Mouse (Mus musculus) midbrain, embryonic 14.5 days (tissue): ENCODE measurements around the gene March4. TPM values are rescaled to one million over a fixed set of nuclear protein-coding genes. Genes with fewer than 3 reads are reported as not detected.

ENCODE experiments used
- ATAC-seq: fragments of 200-750 bp; cut with Nextera tagmentation; 2 replicates; pipeline ENCODE4 v1.8.0; 2017; ENCODE audit warnings: moderate number of reproducible peaks, moderate library complexity; ENCODE audit not compliant: low FRiP score, low TSS enrichment
- DNase-seq: peaks from one replicate; pipeline ENCODE4 v3.0.0-alpha.2; 2015
- H3K27ac ChIP-seq: fragments of 300-500 bp; sonication (generic); replicated peaks from 2 replicates; pipeline ENCODE4 v1.5.1; 2014; ENCODE audit warnings: mild to moderate bottlenecking, low read depth, low read length, moderate library complexity
- H3K27me3 ChIP-seq: fragments of 300-500 bp; sonication (generic); 2 replicates; pipeline ENCODE4 v1.6.1; 2014; ENCODE audit warnings: low read length, control low read depth, mixed read lengths; ENCODE audit not compliant: control insufficient read depth, insufficient read depth
- H3K36me3 ChIP-seq: fragments of 300-500 bp; sonication (generic); 2 replicates; pipeline ENCODE4 v1.6.1; 2014; ENCODE audit warnings: low read length, control low read depth; ENCODE audit not compliant: control insufficient read depth, insufficient read depth
- H3K4me1 ChIP-seq: fragments of 300-500 bp; sonication (generic); 2 replicates; pipeline ENCODE4 v1.6.1; 2014; ENCODE audit warnings: mild to moderate bottlenecking, antibody characterized with exemption, low read length, control low read depth; ENCODE audit not compliant: control insufficient read depth, insufficient read depth
- H3K4me2 ChIP-seq: fragments of 300-500 bp; sonication (generic); 2 replicates; pipeline ENCODE4 v1.6.1; 2014; ENCODE audit warnings: mild to moderate bottlenecking, low read length, moderate library complexity
- H3K4me3 ChIP-seq: fragments of 300-500 bp; sonication (generic); replicated peaks from 2 replicates; pipeline ENCODE4 v1.5.1; 2014; ENCODE audit warnings: low read depth, low read length
- H3K9ac ChIP-seq: fragments of 300-500 bp; sonication (generic); replicated peaks from 2 replicates; pipeline ENCODE4 v1.6.1; 2014; ENCODE audit warnings: mild to moderate bottlenecking, low read length, moderate library complexity
- H3K9me3 ChIP-seq: fragments of 300-500 bp; sonication (generic); 2 replicates; pipeline ENCODE4 v1.6.1; 2016; ENCODE audit warnings: low read length, control low read depth, mixed read lengths; ENCODE audit not compliant: control insufficient read depth
- WGBS: fragments of 180-500 bp; shearing (Covaris S2); extraction: QIAGEN DNeasy Blood & Tissue Kit; methylation state at CpG from one replicate; pipeline ENCODE4 v1.1.7; 2014; 5-methylcytosine and 5-hydroxymethylcytosine counted together
- polyA plus RNA-seq: library from polyadenylated mRNA; unstranded; fragments of >200 nt; fragmentation: Nextera tagmentation; extraction: Ambion mirVana; gene quantifications from 2 replicates; pipeline ENCODE4 v1.2.1, GENCODE M21; 2014

March4 gene
- polyA plus RNA-seq, 1 experiment from 2014 or later, result 5.2 TPM

DNA sequence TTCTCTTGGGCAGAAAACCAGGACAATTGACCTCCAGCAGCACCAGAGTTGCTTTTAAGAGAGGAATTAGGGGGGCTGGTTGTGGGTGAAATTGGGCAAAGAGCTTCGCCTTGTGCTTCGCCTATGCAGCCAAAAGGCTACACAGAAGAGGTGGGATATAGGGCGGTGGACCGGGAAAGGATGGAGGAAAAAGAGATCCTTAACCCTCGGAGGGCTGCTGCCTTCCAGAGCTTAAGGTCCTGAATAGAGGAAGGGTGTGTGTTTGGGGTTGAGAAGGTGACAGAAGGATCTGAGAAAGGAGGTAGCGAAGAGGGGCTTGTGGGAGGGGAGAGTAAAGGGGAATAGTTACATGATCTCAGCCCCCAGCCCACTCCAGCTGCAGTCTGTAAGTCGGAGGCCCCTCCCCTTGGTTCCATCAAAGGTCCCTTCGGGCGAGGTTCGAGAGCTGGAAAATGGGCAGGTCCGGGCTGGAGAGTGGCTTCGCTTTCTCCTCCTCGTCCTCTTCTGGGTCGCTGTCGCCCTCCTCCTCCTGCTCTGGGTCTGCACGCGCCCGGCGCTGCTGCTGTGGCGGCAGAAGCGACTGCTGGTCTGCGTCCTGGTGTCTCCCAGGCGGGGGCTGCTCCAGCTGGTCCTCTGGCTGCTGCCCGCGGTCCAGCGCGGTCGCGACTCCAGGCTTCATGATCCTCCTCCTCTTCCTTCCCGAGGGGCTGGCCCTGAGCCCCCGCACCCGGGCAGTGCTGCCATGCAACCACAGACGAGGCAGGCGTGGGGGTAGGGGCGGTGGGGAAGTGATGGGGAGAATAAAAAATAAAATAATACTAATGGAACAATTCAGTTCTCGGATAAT is 782 bp downstream of the March4 start:
- peak; percentile 62 for ATAC-seq
- H3K4me1 ChIP-seq, result peaks cover 32% of the 10 kb centered on the region

DNA sequence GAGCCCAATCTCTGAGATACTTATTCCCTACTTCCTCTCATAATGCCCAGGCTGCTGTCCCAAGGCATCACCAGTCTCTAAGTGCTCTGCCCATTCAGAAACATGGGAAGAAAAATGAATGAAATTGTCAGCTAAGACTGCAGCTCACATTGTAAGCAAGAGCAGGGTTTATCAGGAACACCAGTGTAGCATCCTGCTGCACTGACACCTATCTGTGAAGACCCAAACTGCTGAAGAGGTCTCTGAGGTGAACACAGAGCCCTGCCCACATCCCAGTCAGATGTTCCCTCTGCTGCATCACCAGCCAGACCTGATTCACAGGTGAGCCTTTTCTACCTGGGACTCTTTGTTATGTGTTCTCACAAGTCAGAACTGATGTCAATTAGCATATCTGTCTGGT is 3.3 kb downstream of the March4 start:
- Histone ChIP-seq H3K9ac (no peak overlapping the region), H3K4me1 (peaks cover 32% of the 10 kb centered on the region), H3K36me3 (no peaks in the 10 kb centered on the region), H3K27me3 (no peaks in the 10 kb centered on the region), H3K27ac (no peak overlapping the region), H3K4me2 (peak overlapping the region; percentile 88), H3K4me3 (peak overlapping the region; percentile 65), H3K9me3 (no peaks in the 10 kb centered on the region)
- ATAC-seq (no peak), DNase-seq (peak; percentile 31)

More for the DNA sequence above, 782 bp downstream of the March4 start:
- H3K9ac ChIP-seq, result peak overlapping the region; percentile 76
- H3K4me3 ChIP-seq, result peak overlapping the region; percentile 65
- peak overlapping the region; percentile 88 for H3K4me2 ChIP-seq
- DNase-seq, result peak; percentile 74
- 3% methylated on average over 35 of the region's 36 CpGs for WGBS
- H3K36me3 ChIP-seq, result no peaks in the 10 kb centered on the region
- H3K27me3 ChIP-seq, result no peaks in the 10 kb centered on the region
- no peaks in the 10 kb centered on the region for H3K9me3 ChIP-seq
- H3K27ac ChIP-seq, result peak overlapping the region; percentile 83

DNA sequence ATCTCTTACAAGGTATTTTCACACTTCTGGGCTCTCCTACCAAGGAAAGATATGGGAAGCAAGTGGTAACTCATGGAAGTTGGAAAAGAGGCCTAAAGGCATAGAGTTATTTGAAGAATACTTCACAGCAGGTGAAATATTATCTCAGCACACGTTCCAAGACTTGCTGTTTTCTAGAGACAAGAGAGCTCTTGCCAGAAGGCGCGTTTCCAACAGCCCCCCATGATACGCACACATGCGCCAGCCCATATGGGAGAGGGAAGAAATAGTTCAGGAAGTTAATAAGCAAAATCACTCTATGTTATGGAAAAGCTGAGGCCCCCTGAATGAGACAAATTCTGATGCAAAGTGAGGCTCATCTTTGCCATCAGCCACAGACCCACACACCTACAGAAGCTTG is 3.8 kb downstream of the March4 start:
- Histone ChIP-seq H3K36me3 (no peaks in the 10 kb centered on the region), H3K27ac (no peak overlapping the region), H3K9ac (no peak overlapping the region), H3K4me3 (peak overlapping the region; percentile 65), H3K27me3 (no peaks in the 10 kb centered on the region), H3K4me2 (peak overlapping the region; percentile 88), H3K4me1 (peaks cover 32% of the 10 kb centered on the region), H3K9me3 (no peaks in the 10 kb centered on the region)
- no peak for ATAC-seq
- 83% methylated on average over 5 of the region's 5 CpGs for WGBS
- DNase-seq, result no peak

DNA sequence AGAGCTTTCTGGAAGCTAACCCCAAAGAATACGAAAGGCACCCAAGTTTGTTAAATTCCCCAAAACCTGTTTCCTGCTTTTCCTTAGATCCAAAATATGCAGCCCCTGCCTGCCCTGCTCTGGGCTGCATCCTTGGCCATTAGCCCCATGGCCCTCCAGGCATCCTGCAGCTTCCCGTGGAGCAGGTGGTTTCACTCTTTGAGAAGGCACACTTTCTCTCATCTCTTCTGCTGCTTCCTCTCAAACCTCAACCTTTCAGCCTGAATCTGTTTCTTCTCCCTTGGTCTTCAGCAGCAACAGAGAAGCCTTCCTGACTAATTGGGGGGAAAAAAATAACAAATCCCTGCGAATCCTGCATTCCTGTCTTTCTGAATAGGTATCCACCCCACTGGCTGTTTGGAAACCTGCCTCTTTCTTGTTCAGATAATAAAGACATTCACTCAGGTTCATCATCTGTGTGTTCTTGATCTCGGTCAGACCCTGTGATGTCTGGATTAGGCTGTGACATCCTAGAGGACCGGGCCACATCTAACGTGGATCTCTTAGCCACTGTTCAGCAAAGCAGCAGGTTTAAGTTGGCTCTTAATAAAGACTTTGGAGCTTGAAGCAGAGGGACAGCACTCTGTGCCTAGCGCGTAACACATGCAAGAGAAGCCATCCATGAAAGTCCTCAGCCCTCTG is 6.1 kb downstream of the March4 start:
- Histone ChIP-seq H3K27ac (no peak overlapping the region), H3K27me3 (no peaks in the 10 kb centered on the region), H3K36me3 (no peaks in the 10 kb centered on the region), H3K9ac (no peak overlapping the region), H3K4me2 (no peak overlapping the region), H3K4me1 (peaks cover 32% of the 10 kb centered on the region), H3K4me3 (no peak overlapping the region), H3K9me3 (no peaks in the 10 kb centered on the region)
- WGBS, result 53% methylated on average over 8 of the region's 8 CpGs
- ATAC-seq (no peak), DNase-seq (no peak)

DNA sequence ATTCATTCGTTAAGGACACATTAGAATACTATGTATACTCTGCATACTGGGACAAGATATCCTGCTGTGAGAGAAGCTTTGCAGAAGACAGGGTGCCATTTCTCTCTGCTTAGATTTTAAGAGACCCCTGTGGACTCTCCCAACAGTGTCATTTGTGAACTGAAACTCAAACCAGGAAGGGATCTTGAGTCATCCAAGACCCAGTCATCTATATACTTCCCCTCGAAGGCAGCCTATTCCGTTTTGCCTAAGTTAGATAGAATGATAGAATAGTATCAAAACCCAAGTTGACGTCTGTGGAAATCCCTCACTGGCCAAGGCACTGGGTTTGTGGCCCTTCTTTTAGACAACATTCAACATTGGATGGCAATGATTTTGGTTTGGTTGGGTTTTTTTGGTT is 7.5 kb downstream of the March4 start:
- peaks cover 20% of the 10 kb centered on the region for H3K4me1 ChIP-seq
- WGBS, result 89% methylated on average over 4 of the region's 4 CpGs
- H3K9ac ChIP-seq, result no peak overlapping the region
- no peaks in the 10 kb centered on the region for H3K9me3 ChIP-seq
- no peak overlapping the region for H3K4me2 ChIP-seq
- H3K36me3 ChIP-seq, result no peaks in the 10 kb centered on the region
- H3K27ac ChIP-seq, result no peak overlapping the region
- no peaks in the 10 kb centered on the region for H3K27me3 ChIP-seq
- no peak overlapping the region for H3K4me3 ChIP-seq
- DNase-seq, result no peak
- ATAC-seq, result no peak

DNA sequence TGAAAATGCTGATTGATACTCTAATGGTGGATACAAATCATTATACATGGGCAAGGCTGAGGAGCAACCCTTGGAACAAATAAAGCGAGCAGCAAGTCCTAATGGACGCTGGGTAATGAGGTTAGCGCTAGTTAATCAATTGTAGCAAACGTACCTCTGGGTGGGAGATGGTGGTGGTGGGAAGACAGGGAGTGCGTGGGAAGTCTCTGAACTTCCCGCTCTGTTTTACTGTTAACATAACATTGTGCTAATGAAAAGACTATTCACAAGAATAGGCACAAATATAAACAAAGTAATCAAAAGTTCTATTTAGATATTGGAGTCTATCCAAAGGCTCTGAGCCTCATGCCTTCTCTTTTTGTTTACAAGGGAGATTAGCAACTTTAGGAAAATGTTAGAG is 13.1 kb downstream of the March4 start:
- H3K4me2 ChIP-seq, result no peak overlapping the region
- WGBS, result 84% methylated on average over 6 of the region's 6 CpGs
- DNase-seq, result no peak

DNA sequence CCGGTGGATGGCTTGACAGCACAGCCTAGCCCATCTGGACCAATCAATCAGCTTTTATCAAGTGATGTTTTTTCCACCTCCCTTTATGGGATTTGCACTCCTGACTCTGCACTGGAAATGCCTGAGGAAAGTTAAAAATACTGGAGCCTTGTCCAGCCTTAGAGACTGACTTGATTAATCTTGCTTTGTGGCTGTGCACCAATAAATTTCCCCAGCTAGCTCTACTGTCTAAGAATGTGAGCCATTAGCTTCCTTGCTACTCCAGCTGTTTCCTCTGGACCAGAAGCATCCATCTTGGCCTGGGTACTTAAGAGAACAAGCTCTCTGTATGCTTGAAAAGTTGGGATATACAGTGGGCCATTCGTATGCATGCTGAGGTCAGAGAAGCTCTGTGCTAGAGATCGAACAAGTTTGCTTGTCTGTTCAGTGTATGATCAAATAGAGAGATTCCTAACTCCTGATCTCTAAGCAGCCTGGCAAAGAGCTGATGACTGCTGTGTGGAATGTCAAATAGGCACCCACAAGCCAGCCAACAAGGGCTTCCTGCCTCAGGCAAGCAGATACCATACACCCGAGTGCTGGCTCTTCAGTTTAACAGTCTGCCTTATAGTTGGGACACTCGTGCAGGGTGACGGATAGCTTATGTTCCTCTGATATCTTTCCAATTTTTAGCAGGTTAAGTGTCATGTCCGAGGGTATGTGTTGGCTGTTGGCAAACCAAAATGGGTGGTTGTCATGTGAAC is 25.8 kb downstream of the March4 start:
- ATAC-seq (no peak), DNase-seq (no peak)
- Histone ChIP-seq H3K36me3 (no peaks in the 10 kb centered on the region), H3K4me2 (no peak overlapping the region), H3K9me3 (no peaks in the 10 kb centered on the region), H3K27ac (no peak overlapping the region), H3K27me3 (no peaks in the 10 kb centered on the region), H3K9ac (no peak overlapping the region), H3K4me3 (no peak overlapping the region), H3K4me1 (no peaks in the 10 kb centered on the region)
- 80% methylated on average over 7 of the region's 7 CpGs for WGBS

More for the DNA sequence above, 13.1 kb downstream of the March4 start:
- no peaks in the 10 kb centered on the region for H3K4me1 ChIP-seq
- H3K4me3 ChIP-seq, result no peak overlapping the region
- H3K36me3 ChIP-seq, result no peaks in the 10 kb centered on the region
- no peak overlapping the region for H3K27ac ChIP-seq
- H3K9ac ChIP-seq, result no peak overlapping the region
- no peak for ATAC-seq
- H3K9me3 ChIP-seq, result no peaks in the 10 kb centered on the region
- H3K27me3 ChIP-seq, result no peaks in the 10 kb centered on the region

DNA sequence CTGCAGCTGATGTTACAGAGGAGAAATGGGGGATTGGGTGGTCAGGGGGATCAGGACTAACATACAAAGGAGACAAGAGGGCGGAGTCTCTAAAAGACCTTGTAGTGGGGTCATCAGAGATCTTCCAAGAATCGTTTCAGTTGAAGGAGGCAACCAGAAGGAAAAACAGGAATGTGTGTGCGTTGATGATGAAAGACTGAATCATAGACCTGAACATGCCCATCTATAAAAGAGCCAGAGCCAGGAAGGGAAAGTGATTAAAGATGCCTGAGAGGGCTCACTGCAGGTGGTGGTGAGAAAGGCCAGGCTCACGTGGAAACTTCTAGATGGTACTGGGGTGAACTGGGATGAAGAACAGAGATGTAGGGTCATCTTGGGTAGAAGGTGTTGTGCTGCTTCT is 27.2 kb downstream of the March4 start:
- no peak overlapping the region for H3K4me2 ChIP-seq

More for the DNA sequence above, 27.2 kb downstream of the March4 start:
- ATAC-seq, result no peak
- 77% methylated on average over 4 of the region's 4 CpGs for WGBS
- no peak overlapping the region for H3K27ac ChIP-seq
- H3K4me3 ChIP-seq, result no peak overlapping the region
- H3K4me1 ChIP-seq, result no peaks in the 10 kb centered on the region
- H3K36me3 ChIP-seq, result no peaks in the 10 kb centered on the region
- no peaks in the 10 kb centered on the region for H3K27me3 ChIP-seq
- H3K9ac ChIP-seq, result no peak overlapping the region
- H3K9me3 ChIP-seq, result no peaks in the 10 kb centered on the region
- no peak for DNase-seq
